Mouse (Mus musculus) kidney, adult 2 months (tissue): ENCODE data around the gene Chmp3. TPM values are rescaled to one million over a fixed set of nuclear protein-coding genes. Genes with fewer than 3 reads are reported as not detected.
A peak's percentile ranks its signal among the peaks of the same experiment; 100 is the strongest.

Experiments
- DNase-seq: peaks from one replicate; pipeline ENCODE4 v3.0.0; 2021
- H3K27ac ChIP-seq: fragments of 200-500 bp; 2 replicates; pipeline ENCODE4 v1.5.1; 2012; ENCODE audit warnings: low read depth, low read length, control low read depth, inconsistent platforms; ENCODE audit not compliant: insufficient read depth
- H3K27me3 ChIP-seq: fragments of 200-500 bp; replicated peaks from 2 replicates; pipeline ENCODE4 v1.6.1; 2012; ENCODE audit warnings: mild to moderate bottlenecking, moderate library complexity, low read length, inconsistent platforms; ENCODE audit not compliant: control insufficient read depth, insufficient read depth
- H3K36me3 ChIP-seq: fragments of 200-500 bp; 2 replicates; pipeline ENCODE4 v1.6.1; 2012; ENCODE audit warnings: mild to moderate bottlenecking, moderate library complexity, low read length, inconsistent platforms; ENCODE audit not compliant: control insufficient read depth, insufficient read depth
- H3K4me1 ChIP-seq: fragments of 200-500 bp; 2 replicates; pipeline ENCODE4 v1.6.1; 2011; ENCODE audit warnings: low read length; ENCODE audit not compliant: control insufficient read depth, insufficient read depth
- H3K4me3 ChIP-seq: fragments of 200-500 bp; 2 replicates; pipeline ENCODE4 v1.5.1; 2011; ENCODE audit warnings: mild to moderate bottlenecking, low read depth, low read length, control low read depth; ENCODE audit not compliant: insufficient read depth
- CTCF ChIP-seq: fragments of 200-500 bp; conservative IDR thresholded peaks from 2 replicates; pipeline ENCODE4 v1.5.1; 2011; ENCODE audit warnings: low read depth, mild to moderate bottlenecking, control low read depth, low read length, moderate library complexity, mixed read lengths; ENCODE audit not compliant: insufficient read depth, insufficient read length
- POLR2A ChIP-seq: fragments of 200-500 bp; IDR thresholded peaks from one replicate; pipeline ENCODE4 v1.6.1; 2011; ENCODE audit warnings: low read depth, low read length, control low read depth
- WGBS: fragments of 180-500 bp; shearing (Covaris S2); methylation state at CpG from one replicate; pipeline ENCODE4 v1.1.7; 2018; 5-methylcytosine and 5-hydroxymethylcytosine counted together
- polyA plus RNA-seq: library from polyadenylated mRNA; depleted of rRNA; stranded (reverse); fragments of >200 nt; gene quantifications from 2 replicates; pipeline ENCODE4 v1.2.3, GENCODE M21; 2012

Gene Chmp3
- polyA plus RNA-seq, 1 experiment: 51.5 TPM

GRCm38 (mm10) chr6:71568616-71569015 lies 25.0 kb downstream of the Chmp3 start:
- Histone ChIP-seq H3K4me3 (no peak overlapping the region), H3K36me3 (no peaks in the 10 kb centered on the region; the same call in 1 of the 2 replicates), H3K27me3 (no peaks in the 10 kb centered on the region), H3K4me1 (no peaks in the 10 kb centered on the region), H3K27ac (no peak overlapping the region)
- 54% methylated on average over 3 of the region's 3 CpGs for WGBS
- no peak for TF ChIP-seq CTCF
- TF ChIP-seq POLR2A: no peak
- no peak for DNase-seq

DNA sequence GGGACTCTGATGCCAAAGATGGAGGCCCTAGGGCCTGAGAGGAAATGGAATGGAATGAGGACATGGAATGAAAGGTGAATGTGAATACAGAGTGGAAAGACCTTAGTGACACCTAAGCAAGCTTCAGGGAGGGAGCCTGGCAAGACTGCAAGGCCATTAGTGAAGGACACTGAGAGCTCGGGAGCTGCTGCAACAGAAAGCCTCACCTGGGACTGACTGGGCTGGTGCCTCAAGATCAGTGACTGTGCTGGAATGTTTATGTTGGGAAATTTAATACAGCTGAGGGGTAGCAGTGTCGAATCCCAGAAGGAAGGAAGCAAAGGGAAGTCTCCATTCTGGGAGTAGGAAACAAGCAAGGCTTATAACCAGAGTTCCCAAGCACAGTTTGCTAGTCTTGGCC lies 25.4 kb downstream of the Chmp3 start:
- 46% methylated on average over 2 of the region's 2 CpGs for WGBS
- H3K27ac ChIP-seq: no peak overlapping the region
- H3K4me1 ChIP-seq: no peaks in the 10 kb centered on the region
- TF ChIP-seq POLR2A (no peak), CTCF (no peak)
- DNase-seq: no peak
- no peak overlapping the region for H3K4me3 ChIP-seq
- H3K27me3 ChIP-seq: no peaks in the 10 kb centered on the region
- H3K36me3 ChIP-seq: peaks cover under 1% of the 10 kb centered on the region; the same call in 1 of the 2 replicates

GRCm38 (mm10) chr6:71575359-71575758 lies 31.8 kb downstream of the Chmp3 start:
- Histone ChIP-seq H3K27me3 (no peaks in the 10 kb centered on the region), H3K36me3 (peaks cover 2% of the 10 kb centered on the region; the same call in 1 of the 2 replicates), H3K27ac (no peak overlapping the region), H3K4me3 (no peak overlapping the region), H3K4me1 (no peaks in the 10 kb centered on the region)
- TF ChIP-seq CTCF (no peak), POLR2A (no peak)
- WGBS: 95% methylated on average over 1 of the region's 1 CpGs
- DNase-seq: no peak

DNA sequence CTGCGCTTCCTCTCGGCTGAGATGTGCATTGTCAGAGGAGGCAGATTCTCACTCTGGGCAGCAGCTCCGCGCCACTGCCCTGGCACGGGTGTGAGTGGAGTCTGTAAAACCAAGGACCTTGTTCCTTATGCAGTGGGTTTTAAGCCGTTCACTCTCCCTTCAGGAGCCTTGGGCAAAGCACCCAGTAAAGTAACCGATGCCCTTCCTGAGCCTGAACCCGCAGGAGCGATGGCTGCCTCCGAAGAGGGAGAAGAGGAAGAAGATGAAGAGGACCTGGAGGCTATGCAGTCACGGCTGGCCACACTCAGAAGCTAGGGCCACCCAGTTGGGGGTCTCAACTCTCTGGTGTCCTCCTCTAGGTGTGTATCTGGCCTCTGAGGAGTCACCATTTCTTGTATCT lies 35.9 kb downstream of the Chmp3 start:
- Histone ChIP-seq H3K27ac (no peak overlapping the region), H3K4me3 (no peak overlapping the region), H3K36me3 (no peaks in the 10 kb centered on the region), H3K27me3 (no peaks in the 10 kb centered on the region), H3K4me1 (no peaks in the 10 kb centered on the region)
- DNase-seq: no peak
- TF ChIP-seq CTCF: no peak
- TF ChIP-seq POLR2A: no peak
- WGBS: 94% methylated on average over 11 of the region's 11 CpGs

- H3K36me3 ChIP-seq: no peaks in the 10 kb centered on the region; the same call in 1 of the 2 replicates
- H3K27ac ChIP-seq: no peak overlapping the region
- TF ChIP-seq CTCF: no peak
- TF ChIP-seq POLR2A: no peak
- DNase-seq: no peak
- no peaks in the 10 kb centered on the region for H3K27me3 ChIP-seq
- H3K4me1 ChIP-seq: no peaks in the 10 kb centered on the region
- 69% methylated on average over 4 of the region's 4 CpGs for WGBS
- H3K4me3 ChIP-seq: no peak overlapping the region
These were observed 39.6 kb downstream of the Chmp3 start for GRCm38 (mm10) chr6:71583198-71583597.

DNA sequence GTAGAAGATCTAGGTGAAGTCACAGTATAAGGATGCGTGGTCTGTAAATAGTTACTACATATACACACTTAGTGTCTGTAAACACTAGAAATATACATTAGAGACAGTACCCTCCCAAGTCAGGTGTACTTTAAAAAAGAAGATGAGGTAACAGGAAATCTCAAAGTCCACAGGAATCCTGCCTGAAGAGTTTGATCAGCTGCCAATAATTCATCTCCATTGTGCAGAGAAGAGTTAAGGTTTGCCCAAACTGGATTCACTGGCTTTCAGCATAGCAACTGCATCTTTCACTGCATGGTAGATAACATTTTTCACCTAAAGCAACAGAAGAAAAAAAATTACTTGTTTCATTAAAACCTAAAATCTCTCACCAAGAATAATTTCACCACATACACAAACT lies 45.8 kb downstream of the Chmp3 start:
- H3K36me3 ChIP-seq: peaks cover 25% of the 10 kb centered on the region
- peak; percentile 56 for DNase-seq

GRCm38 (mm10) chr6:71590154-71590553 lies 46.6 kb downstream of the Chmp3 start:
- H3K36me3 ChIP-seq: peaks cover 25% of the 10 kb centered on the region
- DNase-seq: peak; percentile 64

More for the DNA sequence above, 45.8 kb downstream of the Chmp3 start:
- 100% methylated on average over 1 of the region's 1 CpGs for WGBS
- Histone ChIP-seq H3K27me3 (no peaks in the 10 kb centered on the region), H3K27ac (no peak overlapping the region), H3K4me3 (no peak overlapping the region), H3K4me1 (no peaks in the 10 kb centered on the region)
- TF ChIP-seq CTCF (no peak), POLR2A (no peak)

More at GRCm38 (mm10) chr6:71590154-71590553, 46.6 kb downstream of the Chmp3 start:
- H3K27ac ChIP-seq: no peak overlapping the region
- H3K4me1 ChIP-seq: no peaks in the 10 kb centered on the region
- H3K27me3 ChIP-seq: no peaks in the 10 kb centered on the region
- no peak overlapping the region for H3K4me3 ChIP-seq
- WGBS: 68% methylated on average over 4 of the region's 4 CpGs
- TF ChIP-seq POLR2A: no peak
- TF ChIP-seq CTCF: no peak
